Mouse (Mus musculus): ENCODE data around the gene Dffb. TPM values are rescaled to one million over a fixed set of nuclear protein-coding genes. Genes with fewer than 3 reads are reported as not detected.

Gene Dffb
- polyA plus RNA-seq, 1 experiment from 2014 or later: 6.5 TPM

DNA sequence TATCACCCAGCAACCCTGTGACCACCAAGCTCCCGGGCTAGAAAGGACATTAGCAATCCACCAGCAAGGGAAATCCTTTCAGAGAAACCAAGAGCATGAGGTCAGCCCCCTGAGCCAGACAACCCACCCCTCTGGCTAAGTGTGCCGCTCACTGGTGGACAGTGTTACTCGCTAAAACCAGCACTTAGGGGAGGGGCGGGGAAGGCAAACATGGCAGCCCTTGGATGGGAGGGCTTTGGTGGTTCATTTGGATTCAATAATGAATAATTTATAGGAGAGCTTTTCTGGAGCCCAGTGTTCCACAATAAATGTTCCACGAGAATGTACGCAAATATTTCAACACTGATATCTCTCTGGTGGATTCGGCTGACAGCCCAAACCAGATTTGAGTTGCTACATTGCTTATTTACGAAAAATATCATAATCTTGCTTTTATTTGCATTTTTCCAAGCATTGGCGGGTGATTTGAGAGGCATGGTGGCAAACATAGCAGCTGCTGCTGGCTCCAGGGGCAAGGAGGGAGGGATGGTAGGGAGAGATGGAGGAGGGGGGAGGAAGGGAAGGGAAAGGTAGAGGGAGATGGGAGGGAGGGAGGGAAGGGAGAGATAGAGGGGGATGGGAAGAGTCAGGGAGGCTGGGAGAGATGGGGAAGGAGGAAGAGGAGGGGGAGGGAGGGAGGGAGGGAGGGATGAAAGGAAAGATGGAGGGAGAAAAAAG lies 54.3 kb downstream of the Dffb start:
- Histone ChIP-seq H3K4me1 (replicated peaks; ENCODE audit: control insufficient read depth, insufficient read depth, low read length) (no peaks in the 10 kb centered on the region), H3K9ac (ENCODE audit: low read depth, low read length) (no peak overlapping the region), H3K4me2 (replicated peaks; ENCODE audit: low read depth) (no peak overlapping the region), H3K36me3 (ENCODE audit: control insufficient read depth, insufficient read depth) (no peaks in the 10 kb centered on the region), H3K4me3 (ENCODE audit: low read depth, low read length) (no peak overlapping the region), H3K27me3 (replicated peaks; ENCODE audit: control insufficient read depth, insufficient read depth, low read length) (no peaks in the 10 kb centered on the region), H3K27ac (ENCODE audit: low read depth, low read length) (no peak overlapping the region), H3K9me3 (ENCODE audit: control insufficient read depth) (no peaks in the 10 kb centered on the region)
- ATAC-seq: no peak
- WGBS: 60% methylated on average over 9 of the region's 9 CpGs
- TF ChIP-seq CTCF (IDR thresholded peaks at IDR 0.05; ENCODE audit: low read depth): no peak

DNA sequence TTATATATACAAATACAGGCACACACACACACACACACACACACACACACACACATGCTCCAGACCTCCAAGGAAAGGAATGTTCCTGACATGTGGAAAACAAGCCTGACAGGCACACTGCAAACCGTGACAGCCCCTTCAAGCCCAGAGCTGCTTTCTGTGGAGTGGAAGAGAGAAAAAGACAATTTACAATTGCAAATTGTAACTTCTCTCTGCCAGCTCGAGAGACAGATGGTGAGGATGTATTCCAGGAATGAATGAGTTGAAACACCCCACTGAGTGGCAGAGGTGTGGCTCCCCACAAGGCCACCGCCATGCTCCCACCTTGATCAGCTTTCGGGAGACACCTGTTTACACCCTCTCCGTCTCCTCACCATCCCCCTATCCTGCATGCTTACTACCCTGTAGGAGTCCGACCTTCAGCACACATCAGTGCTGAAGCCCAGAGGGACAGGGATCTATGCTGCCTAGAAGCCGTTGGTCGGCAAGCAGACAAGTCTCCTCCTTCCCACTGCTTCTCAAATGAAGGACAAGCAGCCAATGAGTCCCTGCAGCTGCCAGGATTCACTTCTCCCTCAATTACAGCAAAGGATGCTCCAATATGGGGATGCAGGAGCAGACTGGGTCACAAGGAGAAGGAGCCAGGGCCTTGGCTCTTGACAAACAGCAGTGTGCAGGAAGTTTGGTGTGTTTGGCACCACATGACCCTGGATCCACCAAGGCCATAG lies 57.0 kb downstream of the Dffb start:
- H3K9me3 ChIP-seq (ENCODE audit: control insufficient read depth): no peaks in the 10 kb centered on the region
- no peaks in the 10 kb centered on the region for H3K4me1 ChIP-seq (replicated peaks; ENCODE audit: control insufficient read depth, insufficient read depth, low read length)
- WGBS: 40% methylated on average over 8 of the region's 8 CpGs
- no peak overlapping the region for H3K27ac ChIP-seq (ENCODE audit: low read depth, low read length)
- no peaks in the 10 kb centered on the region for H3K27me3 ChIP-seq (replicated peaks; ENCODE audit: control insufficient read depth, insufficient read depth, low read length)
- H3K4me2 ChIP-seq (replicated peaks; ENCODE audit: low read depth): no peak overlapping the region
- ATAC-seq: no peak
- no peak overlapping the region for H3K4me3 ChIP-seq (ENCODE audit: low read depth, low read length)
- H3K36me3 ChIP-seq (ENCODE audit: control insufficient read depth, insufficient read depth): no peaks in the 10 kb centered on the region
- H3K9ac ChIP-seq (ENCODE audit: low read depth, low read length): no peak overlapping the region
- TF ChIP-seq CTCF (IDR thresholded peaks at IDR 0.05; ENCODE audit: low read depth): no peak

Other genes with a start within 250 kb of the Dffb start
- 60.8 and 62.6 TPM in 2 replicates for gene A430005L14Rik, start 17.9 kb downstream of the Dffb start, polyA plus RNA-seq (2015; fragmentation: Nextera tagmentation; extraction: Ambion mirVana)
- gene Cep104, start 68 bp upstream of the Dffb start, polyA plus RNA-seq (2015; fragmentation: Nextera tagmentation; extraction: Ambion mirVana): 3.8 and 4.0 TPM in 2 replicates
- gene Lrrc47, start 36.6 kb upstream of the Dffb start, polyA plus RNA-seq (2015; fragmentation: Nextera tagmentation; extraction: Ambion mirVana): 13.1 and 15.8 TPM in 2 replicates
- 160 and 174 TPM in 2 replicates for gene Smim1, start 51.1 kb upstream of the Dffb start, polyA plus RNA-seq (2015; fragmentation: Nextera tagmentation; extraction: Ambion mirVana)
- 0.05 TPM in 1 of 2 replicates, not detected in the other for gene Ccdc27, start 67.6 kb upstream of the Dffb start, polyA plus RNA-seq (2015; fragmentation: Nextera tagmentation; extraction: Ambion mirVana)
- 0.03 TPM in 1 of 2 replicates, not detected in the other for gene Trp73, start 165.1 kb upstream of the Dffb start, polyA plus RNA-seq (2015; fragmentation: Nextera tagmentation; extraction: Ambion mirVana)
- 13.2 and 15.0 TPM in 2 replicates for gene Wrap73, start 167.2 kb upstream of the Dffb start, polyA plus RNA-seq (2015; fragmentation: Nextera tagmentation; extraction: Ambion mirVana)
- gene Tprgl, start 185.5 kb upstream of the Dffb start, polyA plus RNA-seq (2015; fragmentation: Nextera tagmentation; extraction: Ambion mirVana): 90.3 and 95.4 TPM in 2 replicates
- gene Megf6, start 195.6 kb upstream of the Dffb start, polyA plus RNA-seq (2015; fragmentation: Nextera tagmentation; extraction: Ambion mirVana): 4.4 and 4.5 TPM in 2 replicates

Measured in intestine, postnatal 0 days (tissue).